Mouse (Mus musculus): ENCODE measurements at regions not wholly inside any gene's neighbourhood (a gene's known extent, or its start where the extent isn't known, plus 50 kb on each side); places are given as distances from the start of the nearest gene placed in this dataset.

DNA sequence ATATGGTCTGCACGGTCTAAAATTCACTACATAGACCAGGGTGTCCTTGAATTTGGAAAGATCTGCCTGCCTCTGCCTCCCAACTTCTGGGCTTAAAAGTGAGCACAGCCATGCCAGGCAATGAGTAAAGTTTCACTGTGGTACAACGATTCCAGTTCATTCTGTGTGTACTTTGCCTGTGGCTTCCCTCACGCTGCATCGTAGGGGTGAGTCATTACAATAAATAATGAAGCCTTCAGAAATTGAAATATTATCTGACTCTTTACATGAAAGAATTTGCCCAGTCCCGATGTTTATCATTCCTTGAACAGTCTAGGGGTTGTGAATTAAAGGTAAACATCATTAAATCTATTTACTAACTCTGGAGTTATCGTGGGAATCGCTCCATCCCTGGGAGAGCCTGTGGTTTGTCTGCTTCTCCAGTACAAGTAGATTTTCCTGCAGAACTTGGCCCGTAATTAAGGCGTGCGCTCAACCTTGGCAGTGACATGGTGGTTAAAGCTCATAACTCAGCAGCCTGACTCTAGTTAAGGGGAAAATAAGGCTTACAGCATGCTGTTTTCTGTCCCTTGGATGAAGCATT is 174.7 kb upstream of the Rhobtb1 start:
- no peak overlapping the region for H3K27ac ChIP-seq (replicated peaks; ENCODE audit: insufficient read depth, low read depth, low read length)
- DNase-seq (ENCODE audit: extremely low read depth, low read depth, low spot score) = no peak
- TF ChIP-seq CTCF (IDR thresholded peaks at IDR 0.05; ENCODE audit: low read depth, low read length) = no peak
- no peak for TF ChIP-seq POLR2A (IDR thresholded peaks at IDR 0.05; ENCODE audit: extremely low read depth, insufficient read depth, low read length)
- H3K36me3 ChIP-seq (ENCODE audit: control insufficient read depth, insufficient read depth, low read length) = no peaks in the 10 kb centered on the region
- H3K9ac ChIP-seq (ENCODE audit: low read depth, low read length) = no peak overlapping the region
- 81% methylated on average over 10 of the region's 10 CpGs for WGBS
- no peak overlapping the region for H3K4me3 ChIP-seq (ENCODE audit: insufficient read depth, low read depth, low read length)
- H3K4me1 ChIP-seq (ENCODE audit: control insufficient read depth, insufficient read depth, low read length) = no peaks in the 10 kb centered on the region
- no peaks in the 10 kb centered on the region for H3K27me3 ChIP-seq (ENCODE audit: control insufficient read depth, insufficient read depth, low read length)
- no peaks in the 10 kb centered on the region for H3K79me2 ChIP-seq (ENCODE audit: control insufficient read depth, insufficient read depth, low read length)

DNA sequence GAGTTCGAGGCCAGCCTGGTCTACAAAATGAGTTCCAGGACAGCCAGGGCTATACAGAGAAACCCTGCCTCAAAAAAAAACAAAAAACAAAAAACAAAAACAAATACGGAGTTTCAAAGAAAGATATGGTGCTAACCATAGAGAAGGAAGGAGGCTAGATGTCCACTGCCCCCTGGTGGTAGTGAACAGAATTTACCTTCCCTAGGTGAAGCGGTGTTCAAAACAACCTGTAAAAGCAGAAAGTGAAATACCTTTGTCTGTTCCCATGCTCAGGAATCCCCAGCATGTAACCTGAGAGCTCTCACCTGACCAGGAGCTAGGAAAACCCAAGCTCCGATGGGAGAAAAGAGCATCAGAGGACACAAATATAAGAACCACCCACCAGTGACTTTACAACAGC is 173.1 kb upstream of the Rhobtb1 start:
- H3K4me3 ChIP-seq (ENCODE audit: insufficient read depth, low read depth, low read length) = no peak overlapping the region
- H3K36me3 ChIP-seq (ENCODE audit: control insufficient read depth, insufficient read depth, low read length) = no peaks in the 10 kb centered on the region
- 71% methylated on average over 4 of the region's 4 CpGs for WGBS
- H3K4me1 ChIP-seq (ENCODE audit: control insufficient read depth, insufficient read depth, low read length) = no peaks in the 10 kb centered on the region
- TF ChIP-seq POLR2A (IDR thresholded peaks at IDR 0.05; ENCODE audit: extremely low read depth, insufficient read depth, low read length) (no peak), CTCF (IDR thresholded peaks at IDR 0.05; ENCODE audit: low read depth, low read length) (no peak)
- H3K27ac ChIP-seq (replicated peaks; ENCODE audit: insufficient read depth, low read depth, low read length) = no peak overlapping the region
- H3K9ac ChIP-seq (ENCODE audit: low read depth, low read length) = no peak overlapping the region
- DNase-seq (ENCODE audit: extremely low read depth, low read depth, low spot score) = peak; percentile 6
- H3K27me3 ChIP-seq (ENCODE audit: control insufficient read depth, insufficient read depth, low read length) = no peaks in the 10 kb centered on the region
- H3K79me2 ChIP-seq (ENCODE audit: control insufficient read depth, insufficient read depth, low read length) = no peaks in the 10 kb centered on the region

DNA sequence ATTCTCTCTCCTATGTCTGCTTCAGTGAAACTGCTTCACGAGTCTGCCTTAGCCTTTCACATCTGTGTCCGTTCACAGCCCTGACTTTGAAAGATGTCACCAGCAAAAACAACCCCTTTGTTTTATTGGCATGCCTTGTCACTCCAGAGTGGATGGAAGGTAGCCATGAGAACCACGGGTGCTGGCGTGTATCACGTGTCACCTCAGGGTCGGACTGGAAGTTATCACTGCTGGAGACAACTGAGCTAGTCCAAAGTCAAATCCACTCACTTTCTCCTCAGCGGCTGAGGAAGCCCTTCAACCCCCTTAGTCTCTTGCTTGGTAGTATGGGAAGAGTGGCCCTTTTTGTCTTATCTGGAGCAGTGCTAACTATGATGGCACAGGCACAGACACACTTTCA is 171.3 kb upstream of the Rhobtb1 start:
- DNase-seq (ENCODE audit: extremely low read depth, low read depth, low spot score) = no peak
- Histone ChIP-seq H3K27me3 (ENCODE audit: control insufficient read depth, insufficient read depth, low read length) (no peaks in the 10 kb centered on the region), H3K4me1 (ENCODE audit: control insufficient read depth, insufficient read depth, low read length) (no peaks in the 10 kb centered on the region), H3K9ac (ENCODE audit: low read depth, low read length) (no peak overlapping the region), H3K4me3 (ENCODE audit: insufficient read depth, low read depth, low read length) (no peak overlapping the region), H3K79me2 (ENCODE audit: control insufficient read depth, insufficient read depth, low read length) (no peaks in the 10 kb centered on the region), H3K36me3 (ENCODE audit: control insufficient read depth, insufficient read depth, low read length) (no peaks in the 10 kb centered on the region), H3K27ac (replicated peaks; ENCODE audit: insufficient read depth, low read depth, low read length) (no peak overlapping the region)
- no peak for TF ChIP-seq CTCF (IDR thresholded peaks at IDR 0.05; ENCODE audit: low read depth, low read length)
- no peak for TF ChIP-seq POLR2A (IDR thresholded peaks at IDR 0.05; ENCODE audit: extremely low read depth, insufficient read depth, low read length)
- WGBS = 88% methylated on average over 7 of the region's 7 CpGs

DNA sequence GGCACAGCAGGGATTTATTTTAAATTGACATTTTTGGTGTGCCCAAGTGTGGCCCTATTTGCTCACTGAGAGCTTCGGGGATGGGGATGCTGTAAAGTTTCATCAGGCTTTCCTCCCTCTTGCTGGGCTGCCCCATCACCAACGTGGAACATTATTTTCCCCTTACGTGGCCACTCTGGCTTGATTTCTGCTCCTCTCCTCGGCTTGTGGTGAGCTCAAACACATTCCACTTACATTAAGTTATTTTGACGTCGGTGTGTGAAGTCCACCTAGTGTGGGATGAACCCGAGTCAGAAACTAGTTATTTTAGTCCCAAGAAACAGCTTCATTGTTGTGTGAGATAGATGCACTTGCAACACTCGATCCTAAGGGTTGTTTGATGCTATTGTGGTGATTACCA is 168.9 kb upstream of the Rhobtb1 start:
- no peak for TF ChIP-seq CTCF (IDR thresholded peaks at IDR 0.05; ENCODE audit: low read depth, low read length)
- no peak for TF ChIP-seq POLR2A (IDR thresholded peaks at IDR 0.05; ENCODE audit: extremely low read depth, insufficient read depth, low read length)
- Histone ChIP-seq H3K9ac (ENCODE audit: low read depth, low read length) (no peak overlapping the region), H3K4me1 (ENCODE audit: control insufficient read depth, insufficient read depth, low read length) (no peaks in the 10 kb centered on the region), H3K79me2 (ENCODE audit: control insufficient read depth, insufficient read depth, low read length) (no peaks in the 10 kb centered on the region), H3K27ac (replicated peaks; ENCODE audit: insufficient read depth, low read depth, low read length) (no peak overlapping the region), H3K27me3 (ENCODE audit: control insufficient read depth, insufficient read depth, low read length) (no peaks in the 10 kb centered on the region), H3K4me3 (ENCODE audit: insufficient read depth, low read depth, low read length) (no peak overlapping the region), H3K36me3 (ENCODE audit: control insufficient read depth, insufficient read depth, low read length) (no peaks in the 10 kb centered on the region)
- 84% methylated on average over 8 of the region's 8 CpGs for WGBS
- no peak for DNase-seq (ENCODE audit: extremely low read depth, low read depth, low spot score)

DNA sequence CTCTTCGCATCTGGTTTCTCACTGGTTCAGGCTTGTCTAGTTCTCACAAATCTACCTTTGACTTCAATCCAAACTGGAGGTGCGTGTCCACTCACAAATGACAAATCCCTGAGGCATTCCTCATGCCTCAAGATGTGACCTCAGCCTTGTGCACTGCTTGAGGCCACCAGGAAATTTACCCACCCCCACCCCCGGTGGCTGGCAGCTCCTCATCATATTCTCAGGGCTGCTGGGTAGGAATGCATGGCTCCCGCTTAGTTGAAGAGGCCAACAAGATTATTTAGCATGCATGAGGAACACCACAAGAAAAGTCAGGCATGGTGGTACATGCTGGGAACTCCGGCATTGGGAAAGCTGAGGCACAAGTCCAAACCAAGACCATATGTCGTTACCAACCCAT is 160.7 kb upstream of the Rhobtb1 start:
- Histone ChIP-seq H3K9ac (ENCODE audit: low read depth, low read length) (no peak overlapping the region), H3K36me3 (ENCODE audit: control insufficient read depth, insufficient read depth, low read length) (no peaks in the 10 kb centered on the region), H3K27me3 (ENCODE audit: control insufficient read depth, insufficient read depth, low read length) (no peaks in the 10 kb centered on the region), H3K4me1 (ENCODE audit: control insufficient read depth, insufficient read depth, low read length) (no peaks in the 10 kb centered on the region), H3K27ac (replicated peaks; ENCODE audit: insufficient read depth, low read depth, low read length) (no peak overlapping the region), H3K79me2 (ENCODE audit: control insufficient read depth, insufficient read depth, low read length) (no peaks in the 10 kb centered on the region), H3K4me3 (ENCODE audit: insufficient read depth, low read depth, low read length) (no peak overlapping the region)
- DNase-seq (ENCODE audit: extremely low read depth, low read depth, low spot score) = no peak
- TF ChIP-seq CTCF (IDR thresholded peaks at IDR 0.05; ENCODE audit: low read depth, low read length) = no peak
- TF ChIP-seq POLR2A (IDR thresholded peaks at IDR 0.05; ENCODE audit: extremely low read depth, insufficient read depth, low read length) = no peak
- WGBS = 93% methylated on average over 6 of the region's 6 CpGs

DNA sequence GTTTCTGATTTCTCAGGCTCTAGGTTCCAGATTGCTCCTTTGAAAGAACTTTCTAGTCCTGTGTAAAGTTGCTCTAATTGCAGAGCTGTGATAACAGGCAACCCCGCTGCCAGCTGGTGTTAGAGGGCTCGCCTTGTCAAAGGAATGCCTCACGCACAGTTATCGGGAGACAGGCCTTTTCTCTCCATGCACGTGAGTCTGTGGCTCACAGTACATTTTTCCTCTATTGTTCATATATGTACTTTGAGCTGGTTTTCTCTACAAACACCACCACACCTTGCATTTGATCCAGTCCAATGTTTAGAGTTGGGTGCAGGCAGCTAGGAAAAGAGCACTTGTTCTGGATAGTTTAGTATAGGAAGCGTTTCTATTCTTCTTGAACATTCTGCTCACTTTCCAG is 151.6 kb upstream of the Rhobtb1 start:
- Histone ChIP-seq H3K79me2 (ENCODE audit: control insufficient read depth, insufficient read depth, low read length) (no peaks in the 10 kb centered on the region), H3K9ac (ENCODE audit: low read depth, low read length) (no peak overlapping the region), H3K27me3 (ENCODE audit: control insufficient read depth, insufficient read depth, low read length) (no peaks in the 10 kb centered on the region), H3K27ac (replicated peaks; ENCODE audit: insufficient read depth, low read depth, low read length) (no peak overlapping the region), H3K4me3 (ENCODE audit: insufficient read depth, low read depth, low read length) (no peak overlapping the region), H3K4me1 (ENCODE audit: control insufficient read depth, insufficient read depth, low read length) (peaks cover 6% of the 10 kb centered on the region), H3K36me3 (ENCODE audit: control insufficient read depth, insufficient read depth, low read length) (no peaks in the 10 kb centered on the region)
- TF ChIP-seq CTCF (IDR thresholded peaks at IDR 0.05; ENCODE audit: low read depth, low read length) = no peak
- 95% methylated on average over 6 of the region's 6 CpGs for WGBS
- DNase-seq (ENCODE audit: extremely low read depth, low read depth, low spot score) = no peak

All from liver, adult 2 months (tissue).